Mouse (Mus musculus): ENCODE results near the gene Gm17542.

GRCm38 (mm10) chr10:58739779-58740178, 21.8 kb upstream of the Gm17542 start:
- TF ChIP-seq CTCF (IDR thresholded peaks at IDR 0.05 in 2 of 3, conservative IDR thresholded peaks at IDR 0.05 in 1 of 3; ENCODE audit: control insufficient read depth in 1 of 3, insufficient read depth in 1 of 3, low read depth in 2 of 3, low read length in 3 of 3, poor library complexity in 1 of 3, severe bottlenecking in 1 of 3) = no peak
- no peak for TF ChIP-seq ZC3H11A (IDR thresholded peaks at IDR 0.05; ENCODE audit: low read depth, low read length)
- TF ChIP-seq UBTF (IDR thresholded peaks at IDR 0.05; ENCODE audit: borderline replicate concordance, insufficient read depth, low read depth, low read length) = no peak
- TF ChIP-seq POLR2A (IDR thresholded peaks at IDR 0.05; ENCODE audit: control insufficient read depth in 1 of 2, insufficient read depth in 1 of 2, low read depth in 1 of 2, low read length in 2 of 2, poor library complexity in 1 of 2) = no peak
- TF ChIP-seq POLR2AphosphoS2 (IDR thresholded peaks at IDR 0.05; ENCODE audit: low read length) = no peak
- no peak for TF ChIP-seq ETS1 (IDR thresholded peaks at IDR 0.05; ENCODE audit: low read depth, low read length)
- TF ChIP-seq TCF12 (IDR thresholded peaks at IDR 0.05; ENCODE audit: low read depth, low read length) = no peak
- no peak for TF ChIP-seq ZNF384 (IDR thresholded peaks at IDR 0.05; ENCODE audit: low read depth, low read length)
- no peak for TF ChIP-seq MEF2A (IDR thresholded peaks at IDR 0.05; ENCODE audit: extremely low read depth, insufficient replicate concordance, low read depth, low read length, poor library complexity, severe bottlenecking)
- no peak for TF ChIP-seq NRF1 (IDR thresholded peaks at IDR 0.05; ENCODE audit: insufficient read depth, low read depth, low read length, poor library complexity, severe bottlenecking)
- no peak for TF ChIP-seq MXI1 (IDR thresholded peaks at IDR 0.05; ENCODE audit: low read depth, low read length)
- no peak for TF ChIP-seq USF2 (IDR thresholded peaks at IDR 0.05; ENCODE audit: borderline replicate concordance in 1 of 2, insufficient read depth in 1 of 2, low read depth in 1 of 2, low read length in 2 of 2)
- TF ChIP-seq EP300 (IDR thresholded peaks at IDR 0.05; ENCODE audit: low read depth in 1 of 2, low read length in 2 of 2) = no peak
